Mouse (Mus musculus): ENCODE measurements at regions not wholly inside any gene's neighbourhood (a gene's known extent, or its start where the extent isn't known, plus 50 kb on each side); places are given as distances from the start of the nearest gene placed in this dataset.

- TF ChIP-seq CTCF (conservative IDR thresholded peaks at IDR 0.05; ENCODE audit: low read length) = no peak
- TF ChIP-seq POU5F1 (IDR thresholded peaks at IDR 0.05; ENCODE audit: borderline replicate concordance, low read length) = no peak
Observed at GRCm38 (mm10) chr15:13303456-13303855, 130.0 kb upstream of the Cdh6 start.
